Mouse (Mus musculus): Measurements from ENCODE around the gene Smim20. TPM values are rescaled to one million over a fixed set of nuclear protein-coding genes. Genes with fewer than 3 reads are reported as not detected.

Smim20 gene
- total RNA-seq, 2 experiments from 2014 or later = 97.7 to 102 TPM

- no peak for DNase-seq (ENCODE audit: low spot score)
- intact Hi-C loops (cut with DNase I) = no loop called here
These were observed 36.2 kb downstream of the Smim20 start for GRCm38 (mm10) chr5:53302895-53303670.

- intact Hi-C loops (cut with DNase I) = no loop called here
- no peak for DNase-seq (ENCODE audit: low spot score)
These were observed 37.1 kb downstream of the Smim20 start for GRCm38 (mm10) chr5:53303941-53304340.

- intact Hi-C loops (cut with DNase I) = no loop called here
- no peak for DNase-seq (ENCODE audit: low spot score)
These were observed 38.1 kb downstream of the Smim20 start for GRCm38 (mm10) chr5:53304936-53305335.

GRCm38 (mm10) chr5:53306864-53307263 lies 40.0 kb downstream of the Smim20 start:
- no peak for DNase-seq (ENCODE audit: low spot score)
- intact Hi-C loops (cut with DNase I) = no loop called here

GRCm38 (mm10) chr5:53307437-53307836 lies 40.6 kb downstream of the Smim20 start:
- no peak for DNase-seq (ENCODE audit: low spot score)
- intact Hi-C loops (cut with DNase I) = no loop called here

GRCm38 (mm10) chr5:53314404-53315167 lies 47.7 kb downstream of the Smim20 start:
- intact Hi-C loops (cut with DNase I) = no loop called here
- peak; percentile 20 for DNase-seq (ENCODE audit: low spot score)

- DNase-seq (ENCODE audit: low spot score) = no peak
- intact Hi-C loops (cut with DNase I) = no loop called here
These were observed 48.9 kb downstream of the Smim20 start for GRCm38 (mm10) chr5:53315829-53316228.

GRCm38 (mm10) chr5:53317396-53317795 lies 50.5 kb downstream of the Smim20 start:
- intact Hi-C loops (cut with DNase I) = no loop called here
- DNase-seq (ENCODE audit: low spot score) = no peak

- DNase-seq (ENCODE audit: low spot score) = no peak
- intact Hi-C loops (cut with DNase I) = no loop called here
These were observed 51.1 kb downstream of the Smim20 start for GRCm38 (mm10) chr5:53317885-53318466.

- intact Hi-C loops (cut with DNase I) = no loop called here
- DNase-seq (ENCODE audit: low spot score) = no peak
These were observed 53.4 kb downstream of the Smim20 start for GRCm38 (mm10) chr5:53320331-53320730.

GRCm38 (mm10) chr5:53321901-53322300 lies 55.0 kb downstream of the Smim20 start:
- no peak for DNase-seq (ENCODE audit: low spot score)
- intact Hi-C loops (cut with DNase I) = no loop called here

- DNase-seq (ENCODE audit: low spot score) = no peak
- intact Hi-C loops (cut with DNase I) = no loop called here
These were observed 55.6 kb downstream of the Smim20 start for GRCm38 (mm10) chr5:53322471-53322870.

GRCm38 (mm10) chr5:53323121-53323520 lies 56.2 kb downstream of the Smim20 start:
- intact Hi-C loops (cut with DNase I) = no loop called here
- no peak for DNase-seq (ENCODE audit: low spot score)

GRCm38 (mm10) chr5:53324256-53324655 lies 57.4 kb downstream of the Smim20 start:
- intact Hi-C loops (cut with DNase I) = no loop called here
- no peak for DNase-seq (ENCODE audit: low spot score)

GRCm38 (mm10) chr5:53324791-53325190 lies 57.9 kb downstream of the Smim20 start:
- no peak for DNase-seq (ENCODE audit: low spot score)
- intact Hi-C loops (cut with DNase I) = no loop called here

- peak; percentile 71 for DNase-seq (ENCODE audit: low spot score)
- intact Hi-C loops (cut with DNase I) = loop anchor here (2.0 kb wide), 2 partner anchors 313 to 345 kb away; no protein-coding TSS in a partner anchor
These were observed 59.1 kb downstream of the Smim20 start for GRCm38 (mm10) chr5:53326023-53326422.

GRCm38 (mm10) chr5:53326491-53326890 lies 59.6 kb downstream of the Smim20 start:
- DNase-seq (ENCODE audit: low spot score) = no peak
- intact Hi-C loops (cut with DNase I) = loop anchor here (2.0 kb wide), 2 partner anchors 312 to 344 kb away; no protein-coding TSS in a partner anchor
